Mouse (Mus musculus): ENCODE data around the gene Pced1b.

The Pced1b gene

DNA sequence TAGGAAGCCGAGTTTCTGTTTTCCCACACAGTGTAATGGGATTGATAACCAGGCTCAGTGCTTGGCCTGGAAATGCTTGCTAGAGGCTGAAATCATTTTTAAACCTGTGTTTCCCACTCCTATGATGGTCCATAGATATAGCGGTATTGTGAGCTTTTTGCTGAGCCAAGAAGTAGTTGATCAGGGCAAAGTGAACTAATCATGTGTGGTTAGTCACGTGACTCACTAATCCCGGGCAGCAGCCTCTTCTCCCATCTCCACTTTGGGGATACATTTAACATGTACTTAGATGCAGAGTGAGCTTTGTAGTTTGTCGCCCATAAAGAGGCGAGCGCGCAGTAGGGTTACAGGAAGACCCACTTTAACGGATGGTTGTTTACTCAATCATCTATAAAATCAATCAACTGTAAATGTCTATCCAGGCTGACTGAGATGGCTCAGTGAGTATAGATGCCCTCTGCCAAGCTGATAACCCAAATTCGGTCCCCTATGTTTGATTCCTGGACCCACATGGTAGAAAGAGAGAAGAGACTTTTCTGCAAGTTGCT, 38.8 kb downstream of the Pced1b start:
- no peak for DNase-seq (ENCODE audit: low read depth, low spot score)

DNA sequence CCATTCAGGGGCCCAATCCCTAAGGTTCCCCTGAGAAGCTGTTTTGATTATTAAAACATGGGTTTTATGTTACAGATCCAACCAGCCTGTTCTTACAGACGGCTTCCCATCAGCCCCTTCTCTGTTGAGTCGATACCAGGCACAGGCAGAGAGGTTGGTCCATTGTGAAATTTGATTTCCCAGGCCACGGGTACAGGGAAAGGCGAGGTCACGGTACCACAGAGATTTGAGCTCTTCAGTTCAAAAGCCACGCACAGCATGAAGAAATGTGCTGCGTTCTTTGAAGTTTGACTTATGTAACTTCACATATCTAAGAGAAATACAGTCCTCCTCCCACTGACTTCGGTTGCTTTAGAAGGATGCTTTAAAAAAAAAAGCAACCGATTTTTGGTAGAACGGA, 39.8 kb downstream of the Pced1b start:
- DNase-seq (ENCODE audit: low read depth, low spot score) = no peak

DNA sequence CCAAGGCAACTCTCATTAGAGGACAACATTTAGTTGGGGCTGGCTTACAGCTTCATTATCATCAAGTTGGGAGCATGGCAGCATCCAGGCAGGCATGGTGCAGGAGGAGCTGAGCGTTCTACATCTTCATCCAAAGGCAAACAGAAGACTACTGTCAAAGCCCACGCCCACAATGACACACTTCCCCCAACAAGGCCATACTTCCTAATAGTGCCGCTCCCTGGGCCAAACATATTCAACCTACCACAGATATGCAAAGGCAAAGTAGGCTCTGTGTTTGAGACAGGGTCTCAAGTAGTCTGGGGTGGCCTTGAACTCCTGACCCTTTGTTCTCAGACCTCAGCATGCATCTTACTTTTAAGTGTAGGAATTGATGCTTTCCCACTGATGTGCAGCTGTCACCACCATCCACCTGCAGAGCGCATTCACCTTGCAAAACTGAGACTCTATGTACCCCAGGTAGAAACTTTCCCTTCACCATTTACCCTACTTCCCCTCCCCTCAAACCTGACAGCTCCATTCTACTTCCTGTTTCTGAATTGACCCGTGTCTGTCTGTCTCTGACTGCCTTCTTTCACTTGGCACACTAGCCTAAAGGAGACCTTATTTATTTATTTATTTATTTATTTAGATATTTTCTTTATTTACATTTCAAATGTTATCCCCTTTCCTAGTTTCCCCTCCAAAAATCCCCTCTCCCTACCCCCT, 40.7 kb downstream of the Pced1b start:
- DNase-seq (ENCODE audit: low read depth, low spot score) = peak; percentile 54

DNA sequence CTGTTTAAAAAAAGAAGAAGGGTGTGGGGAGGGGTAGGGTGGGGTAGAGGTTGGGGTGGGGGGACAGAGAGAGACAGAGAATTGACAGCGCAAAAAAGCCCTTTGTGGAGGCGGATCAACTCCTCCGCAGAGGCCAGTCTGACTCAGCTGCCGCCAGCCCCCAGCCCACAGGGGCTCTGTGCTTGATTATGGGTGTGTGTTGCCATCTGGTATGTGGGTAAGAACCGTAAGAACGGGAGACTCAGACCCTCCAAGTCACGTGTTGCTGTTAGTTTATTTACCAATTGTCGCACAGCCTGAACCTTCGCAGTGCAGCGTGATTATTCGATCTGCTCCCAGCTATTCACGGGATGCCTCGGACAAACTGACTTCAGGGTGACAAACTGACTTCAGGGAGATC, 41.8 kb downstream of the Pced1b start:
- no peak for DNase-seq (ENCODE audit: low read depth, low spot score)

DNA sequence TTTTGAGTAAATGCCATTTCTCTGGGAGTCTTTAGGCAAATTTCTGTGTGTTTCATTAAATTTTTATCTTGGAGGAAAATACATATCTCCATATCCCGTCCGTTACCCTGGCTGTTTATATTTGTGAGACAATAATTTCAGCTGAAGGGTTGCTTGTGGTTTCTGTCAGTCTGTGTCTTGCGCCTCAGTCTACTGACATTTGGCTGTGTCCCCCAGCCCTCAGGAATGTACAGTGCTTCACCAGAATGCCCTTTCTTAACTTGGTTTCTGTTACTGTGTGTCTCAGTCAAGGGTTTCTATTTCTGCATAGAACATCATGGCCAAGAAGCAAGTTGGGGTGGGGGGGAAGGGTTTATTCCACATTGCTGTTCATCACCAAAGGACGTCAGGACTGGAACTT, 42.3 kb downstream of the Pced1b start:
- no peak for DNase-seq (ENCODE audit: low read depth, low spot score)

DNA sequence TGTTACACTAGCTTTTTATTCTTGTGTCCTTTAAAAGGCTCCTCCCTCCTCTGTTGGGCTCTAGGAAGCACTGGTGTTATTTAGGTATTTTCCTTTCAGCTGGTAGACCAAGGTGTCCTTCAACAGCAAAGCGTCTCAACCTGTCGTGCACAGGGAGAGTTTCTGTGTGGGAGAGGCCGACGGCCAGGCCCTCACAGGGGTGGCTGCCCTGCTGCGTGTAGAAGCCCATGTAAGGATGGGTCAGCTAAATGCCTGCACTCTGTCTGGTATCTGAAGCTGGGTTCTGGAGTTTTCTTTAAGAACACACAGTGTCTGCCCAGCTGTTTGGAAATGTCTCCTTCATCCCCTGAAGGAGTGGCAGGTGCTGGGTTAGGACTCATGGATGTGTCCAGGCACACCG, 43.4 kb downstream of the Pced1b start:
- no peak for DNase-seq (ENCODE audit: low read depth, low spot score)

DNA sequence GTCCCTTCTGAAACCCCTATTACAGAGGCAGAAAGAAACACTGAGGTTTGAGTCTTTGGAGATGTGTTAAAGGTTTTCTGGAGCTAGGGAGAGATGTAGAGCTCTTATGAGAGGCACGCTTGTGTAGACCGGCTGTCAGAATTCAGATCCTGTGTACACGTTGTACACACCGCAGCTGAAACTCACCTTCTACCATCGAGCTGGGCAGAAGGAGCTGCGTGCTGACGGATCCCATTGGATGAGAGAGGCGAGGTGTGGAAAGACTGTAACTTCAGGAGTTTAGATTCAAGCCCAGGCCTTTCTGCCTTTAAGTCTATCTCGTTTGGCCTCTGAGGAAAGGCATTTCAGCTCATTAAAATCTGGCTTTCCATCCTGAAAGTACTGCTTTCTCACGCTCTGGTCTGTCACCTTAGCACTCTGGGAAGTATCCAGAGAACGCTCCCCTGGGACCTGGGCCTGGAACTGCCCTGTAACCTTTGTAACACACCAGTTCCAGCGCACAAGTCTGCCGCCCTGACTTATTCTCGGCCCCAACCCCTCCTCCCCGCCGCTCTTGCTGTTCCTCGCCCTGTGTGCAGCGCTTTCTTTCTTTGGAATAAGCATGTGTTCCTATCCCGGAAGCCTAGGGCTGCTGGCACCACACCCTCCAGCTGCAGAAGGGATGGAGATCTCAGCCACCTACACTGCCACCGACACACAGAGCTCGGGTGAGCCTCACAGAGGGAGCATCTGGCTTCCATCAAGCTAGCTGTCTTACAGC, 44.6 kb downstream of the Pced1b start:
- DNase-seq (ENCODE audit: low read depth, low spot score) = peak; percentile 61

DNA sequence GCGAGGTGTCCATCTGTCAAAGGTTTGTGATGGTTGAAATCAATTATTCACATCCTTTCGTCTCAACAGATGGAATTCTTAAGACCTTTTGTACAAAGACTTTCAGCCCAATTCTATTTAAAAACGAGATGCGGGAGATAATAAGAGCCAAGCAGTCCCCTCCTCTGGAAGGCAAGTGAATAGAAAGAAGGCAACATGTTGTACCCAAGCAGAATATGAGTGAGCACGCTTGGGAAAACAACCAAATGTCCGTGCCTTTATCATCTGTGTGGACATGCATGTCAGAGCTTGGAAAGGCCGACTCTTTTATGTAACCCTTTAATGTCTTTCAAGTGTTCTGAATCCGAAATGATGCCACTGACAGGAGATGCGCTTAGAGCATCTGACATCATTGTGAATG, 61.0 kb downstream of the Pced1b start:
- no peak for DNase-seq (ENCODE audit: low read depth, low spot score)

DNA sequence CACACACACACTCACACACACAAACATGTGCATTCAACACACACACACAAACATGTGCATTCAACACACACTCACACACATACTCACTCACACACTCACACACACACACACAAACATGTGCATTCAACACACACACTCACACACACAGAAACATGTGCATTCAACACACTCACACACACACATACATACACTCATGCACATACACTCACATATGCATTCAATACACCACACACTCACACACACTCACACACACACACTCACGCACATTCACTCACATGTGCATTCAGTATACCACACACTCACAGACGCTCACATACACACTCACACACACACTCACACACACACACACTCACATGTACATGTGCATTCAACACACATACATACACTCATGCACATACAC, 62.6 kb downstream of the Pced1b start:
- no peak for DNase-seq (ENCODE audit: low read depth, low spot score)

DNA sequence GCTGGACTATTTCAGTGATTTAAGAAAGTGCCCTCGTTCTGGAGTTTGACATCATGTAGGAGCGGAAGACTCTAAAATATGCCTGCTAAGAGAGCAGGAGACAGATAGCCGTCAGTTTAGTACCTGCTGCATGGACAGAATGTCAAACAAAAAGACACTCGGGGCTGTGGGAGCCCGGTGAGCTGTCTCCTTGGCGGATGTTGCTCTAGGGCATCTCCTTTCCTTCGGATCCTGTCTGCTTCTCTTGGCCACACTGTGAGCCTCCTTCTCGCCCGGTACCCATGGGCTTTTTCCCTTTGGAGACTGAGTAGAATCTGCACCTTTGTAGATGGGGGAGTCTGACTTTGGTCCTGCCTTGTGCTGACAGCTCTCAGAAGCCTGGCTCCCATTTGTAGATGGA, 63.3 kb downstream of the Pced1b start:
- no peak for DNase-seq (ENCODE audit: low read depth, low spot score)

DNA sequence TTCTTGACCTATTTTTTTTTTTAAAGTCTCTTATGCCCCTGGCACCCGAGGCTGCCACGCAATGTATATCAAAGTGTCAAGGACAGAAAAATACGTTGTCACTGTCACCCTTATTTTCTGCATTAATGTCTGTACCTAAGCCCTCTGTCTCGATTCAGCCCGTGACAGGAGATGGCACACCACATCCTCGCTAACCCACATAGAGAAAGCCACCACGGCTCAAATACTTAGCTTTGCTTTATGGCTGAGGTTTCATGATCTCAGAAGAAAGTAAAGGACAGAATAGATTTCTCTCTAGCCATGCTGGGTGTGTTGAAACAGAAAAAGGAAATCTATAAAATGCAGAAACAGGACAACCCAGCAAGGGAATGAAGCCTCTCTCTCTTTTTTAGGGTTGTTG, 64.3 kb downstream of the Pced1b start:
- DNase-seq (ENCODE audit: low read depth, low spot score) = no peak

DNA sequence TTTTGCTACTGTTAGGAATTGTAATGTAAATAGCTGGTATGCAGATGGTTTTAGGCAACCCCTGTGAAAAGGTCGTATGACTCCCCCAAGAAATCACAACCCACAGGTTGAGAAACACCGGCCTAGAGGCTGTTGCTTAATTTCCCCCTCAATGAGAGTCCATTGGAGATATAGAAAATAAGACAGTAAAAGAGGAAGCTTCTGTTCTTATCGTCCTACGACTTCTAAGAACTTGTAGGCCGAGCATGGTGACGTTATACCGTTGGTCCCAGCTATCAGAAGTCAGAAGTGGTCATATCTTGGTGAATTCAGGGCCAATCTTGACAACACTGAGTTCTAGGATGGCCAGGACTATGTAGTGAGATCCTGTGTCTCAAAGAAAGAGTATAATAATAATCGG, 65.0 kb downstream of the Pced1b start:
- DNase-seq (ENCODE audit: low read depth, low spot score) = no peak

DNA sequence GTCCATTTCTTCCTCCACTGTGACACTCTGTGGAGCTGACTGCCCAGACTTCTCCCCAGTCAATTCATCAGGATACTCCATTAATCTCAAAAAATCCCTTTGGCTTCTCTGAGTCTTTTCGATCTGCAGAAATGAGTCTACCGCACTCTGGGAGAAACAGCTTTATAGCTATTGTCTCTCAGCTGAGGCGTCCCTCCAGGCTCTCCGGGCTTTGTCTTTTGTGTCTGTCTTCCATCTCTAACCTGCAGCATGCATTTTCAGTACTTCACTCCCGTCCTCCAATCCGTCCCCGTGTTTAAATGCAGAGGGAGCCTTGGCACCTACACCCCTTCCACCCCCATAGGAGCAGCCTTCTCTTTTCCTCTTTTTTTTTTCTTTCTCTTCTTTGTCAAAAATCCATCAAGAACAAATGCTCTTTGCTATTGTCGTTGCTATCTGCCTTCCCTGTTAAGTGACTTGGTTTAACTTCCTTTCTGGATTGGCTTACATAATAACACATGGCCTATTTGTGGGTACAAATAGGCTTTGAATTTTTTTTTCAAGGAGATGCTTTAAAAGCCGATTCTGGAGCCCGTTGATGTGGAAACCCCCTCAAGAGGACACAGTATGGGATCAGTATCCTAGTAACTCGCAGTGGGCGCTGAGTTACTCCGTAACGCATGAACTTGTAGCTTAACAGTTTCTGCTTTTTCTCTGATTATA, 68.0 kb downstream of the Pced1b start:
- DNase-seq (ENCODE audit: low read depth, low spot score) = no peak

DNA sequence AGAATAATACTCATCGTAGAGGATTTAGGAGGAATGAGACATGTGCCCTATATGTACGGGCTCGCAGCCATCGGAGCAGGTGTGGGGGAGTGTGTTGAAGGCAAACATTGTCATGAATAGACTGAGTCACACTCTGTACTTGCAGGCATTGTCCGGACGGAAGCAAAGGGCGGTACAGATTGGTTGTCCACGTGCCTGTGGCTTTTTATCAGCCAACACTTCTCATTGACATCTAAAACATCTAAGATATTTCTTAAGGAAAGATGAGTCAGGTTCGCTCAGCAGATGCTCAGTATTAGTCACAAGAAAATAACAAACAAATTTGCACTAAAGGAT, 68.5 kb downstream of the Pced1b start:
- DNase-seq (ENCODE audit: low read depth, low spot score) = no peak

DNA sequence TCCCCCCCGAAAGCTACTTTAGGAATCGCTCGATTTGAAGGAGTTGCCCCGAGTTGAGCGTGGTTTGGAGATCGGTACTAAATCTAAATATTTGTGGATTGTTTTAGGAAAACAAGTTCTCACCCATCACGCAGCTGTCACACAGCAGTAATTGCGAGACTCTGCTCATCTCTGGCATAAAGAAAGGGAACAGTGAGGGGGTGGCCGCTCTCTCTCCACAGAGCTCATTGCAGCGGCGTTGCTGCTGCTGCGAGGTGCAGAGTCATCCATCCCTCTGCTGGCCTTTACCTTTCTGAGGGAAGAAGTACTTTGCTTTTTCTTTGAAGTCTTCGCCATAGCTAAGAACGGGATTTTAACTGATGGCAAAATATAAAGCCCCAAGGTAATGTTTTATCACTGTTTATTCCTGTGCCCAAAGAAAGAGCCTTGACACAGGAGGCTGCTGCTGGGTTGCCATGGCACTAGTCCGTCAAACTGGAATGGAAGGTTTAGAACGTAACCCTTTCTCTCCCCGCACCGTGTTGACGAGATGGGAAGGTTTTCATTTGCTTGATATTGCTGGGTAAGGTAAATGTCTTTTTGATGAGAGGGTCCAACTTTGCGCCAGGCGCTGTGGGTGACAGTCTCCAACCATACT, 71.6 kb downstream of the Pced1b start:
- no peak for DNase-seq (ENCODE audit: low read depth, low spot score)

DNA sequence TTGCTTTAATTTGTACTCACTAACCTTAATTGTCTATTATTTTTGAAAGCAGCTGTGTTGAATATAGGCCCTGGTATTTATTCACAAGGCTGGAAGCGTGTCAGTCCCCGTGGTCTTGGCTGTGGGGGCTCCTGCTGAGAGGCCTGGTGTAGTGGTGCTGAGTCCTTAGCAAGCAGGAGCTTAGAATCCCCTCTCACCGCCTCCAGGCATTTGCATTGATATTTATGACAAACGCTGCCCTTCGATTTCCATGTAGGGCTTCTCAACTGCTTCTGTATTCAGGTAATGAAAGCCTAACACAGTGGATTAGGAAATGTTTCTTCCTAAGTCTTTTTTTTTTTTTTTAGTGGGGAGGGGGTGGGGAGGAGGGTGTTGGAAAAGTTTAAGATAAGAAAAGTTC, 75.9 kb downstream of the Pced1b start:
- no peak for DNase-seq (ENCODE audit: low read depth, low spot score)

DNA sequence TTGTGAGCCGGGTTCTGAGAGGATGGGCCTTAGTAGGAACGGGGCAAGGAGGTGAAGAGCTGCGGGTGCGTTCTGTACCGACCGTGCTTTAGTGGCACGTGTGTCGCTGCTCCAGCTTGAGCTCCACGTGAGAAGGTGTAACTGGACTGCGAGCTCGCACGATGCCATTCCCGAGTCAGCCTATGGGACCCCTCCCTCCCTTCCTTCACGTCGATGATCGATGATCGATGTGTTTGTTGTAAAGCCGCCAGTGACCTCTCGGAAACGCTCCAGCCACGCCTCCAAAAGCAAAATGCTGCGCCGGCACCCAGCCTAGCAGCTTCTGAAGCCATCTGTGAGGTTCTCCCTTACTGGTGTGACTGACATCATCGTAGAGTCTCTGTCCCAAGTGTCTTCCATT, 76.6 kb downstream of the Pced1b start:
- peak; percentile 64 for DNase-seq (ENCODE audit: low read depth, low spot score)

DNA sequence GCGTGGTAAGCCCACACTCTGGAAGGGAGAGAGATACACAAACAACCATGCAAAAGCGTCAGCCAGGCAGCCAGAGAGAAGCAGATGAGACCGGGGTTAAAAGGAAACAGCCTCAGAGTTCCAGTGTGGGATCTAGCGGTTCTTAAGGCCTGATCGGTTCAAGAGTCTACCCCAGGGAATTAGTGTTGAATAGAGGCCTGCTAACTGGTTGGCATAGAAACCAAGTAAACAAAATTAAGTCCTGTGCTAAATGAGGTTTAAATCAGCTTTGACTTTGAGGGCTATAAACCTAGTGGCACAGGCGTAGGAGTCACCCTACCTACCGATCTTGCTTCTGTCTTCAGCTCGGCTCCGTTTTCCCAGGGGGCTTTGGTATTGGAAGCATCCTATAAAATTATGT, 77.4 kb downstream of the Pced1b start:
- DNase-seq (ENCODE audit: low read depth, low spot score) = no peak

DNA sequence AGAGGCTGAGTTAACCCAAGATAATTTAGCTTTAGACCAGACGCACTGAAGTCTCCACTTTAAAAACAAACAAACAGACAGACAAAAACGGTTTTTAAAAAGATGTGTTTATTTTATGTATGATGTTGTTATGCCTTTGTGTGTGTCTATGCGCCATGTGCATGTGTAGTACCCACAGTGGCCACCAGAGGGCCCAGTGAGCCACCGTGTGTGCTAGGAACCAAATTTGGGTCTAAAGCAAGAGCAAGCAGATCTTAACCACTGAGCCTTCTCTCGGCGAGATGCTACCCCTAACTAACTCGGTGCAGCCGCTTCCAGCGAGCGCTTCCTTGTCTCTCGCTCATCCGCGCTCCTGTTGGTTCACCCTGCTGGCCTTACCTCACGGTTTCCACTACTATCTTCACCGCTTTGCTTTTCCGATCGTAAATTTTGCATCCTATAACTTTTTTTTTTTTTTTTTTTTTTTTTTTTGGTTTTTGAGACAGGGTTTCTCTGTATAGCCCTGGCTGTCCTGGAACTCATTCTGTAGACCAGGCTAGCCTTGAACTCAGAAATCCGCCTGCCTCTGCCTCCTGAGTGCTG, 80.7 kb downstream of the Pced1b start:
- DNase-seq (ENCODE audit: low read depth, low spot score) = peak; percentile 91

DNA sequence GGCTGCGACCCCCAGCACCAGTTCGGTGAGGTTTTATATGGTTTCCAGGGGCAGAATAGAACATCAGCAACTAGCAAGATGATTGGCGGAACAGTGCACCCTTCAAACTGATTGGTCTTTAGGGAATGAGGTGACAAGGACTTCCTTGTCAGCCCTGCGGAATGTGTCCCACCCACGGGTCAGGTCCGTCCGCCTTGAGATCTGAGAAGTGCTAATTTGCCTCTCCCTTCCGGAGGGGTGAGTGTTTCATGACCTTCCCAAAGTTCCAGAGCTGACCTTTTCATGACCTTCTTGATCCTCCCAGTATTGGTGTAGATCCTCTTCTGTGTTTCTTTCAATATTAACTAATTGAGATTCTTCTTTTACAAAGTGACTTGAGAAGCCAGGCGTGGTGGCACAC, 85.7 kb downstream of the Pced1b start:
- peak; percentile 96 for DNase-seq (ENCODE audit: low read depth, low spot score)

DNA sequence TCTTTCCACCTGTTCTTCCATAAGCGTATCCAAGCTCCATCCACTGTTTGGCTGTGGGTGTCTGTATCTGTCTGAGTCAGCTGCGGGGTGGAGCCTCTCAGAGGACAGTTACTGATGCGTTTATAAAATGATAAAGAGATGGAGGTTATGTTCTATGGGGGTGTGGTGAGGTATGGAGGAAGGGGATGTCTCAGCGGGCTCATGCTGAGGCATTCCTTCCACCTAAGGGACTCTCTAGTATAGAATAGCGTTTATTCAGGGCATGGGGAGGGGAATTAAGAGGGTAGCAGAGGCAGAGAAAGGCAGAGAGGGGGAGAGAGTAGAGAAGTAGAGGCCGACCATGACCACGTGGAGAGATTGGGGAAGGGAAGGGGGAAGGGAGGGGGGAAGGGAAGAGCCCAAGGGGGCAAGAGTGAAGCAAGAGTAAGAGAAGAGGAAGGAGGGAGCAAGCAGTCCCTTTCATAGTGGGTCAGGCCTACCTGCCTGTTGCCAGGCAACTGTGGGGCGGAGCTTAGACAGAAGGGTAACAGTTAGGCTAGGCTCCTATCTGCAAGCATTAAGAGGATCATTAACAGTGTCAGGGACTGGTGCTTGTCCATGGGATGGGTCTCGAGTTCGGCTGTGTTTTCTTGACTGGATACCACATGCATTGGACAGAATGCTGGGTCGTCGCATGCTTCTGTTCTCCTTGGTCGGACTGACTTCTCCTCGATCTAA, 90.9 kb downstream of the Pced1b start:
- DNase-seq (ENCODE audit: low read depth, low spot score) = peak; percentile 86
